Mouse (Mus musculus) right cerebral cortex, postnatal 4 days (tissue): ENCODE measurements around the gene Tom1.

ENCODE experiments used
- DNase-seq: peaks from one replicate; pipeline ENCODE4 v3.0.0-alpha.2; 2022

The Tom1 gene

GRCm38 (mm10) chr8:75033511-75034243 is at the start of gene Tom1:
TSS of gene Tom1 (plus strand) at chr8:75033705.
- peak; percentile 98 for DNase-seq

GRCm38 (mm10) chr8:74987436-74987835 is 46.1 kb upstream of the Tom1 start:
- no peak for DNase-seq

- no peak for DNase-seq
Measured at GRCm38 (mm10) chr8:74990021-74990420, 43.5 kb upstream of the Tom1 start.

- no peak for DNase-seq
Measured at GRCm38 (mm10) chr8:74993081-74993474, 40.4 kb upstream of the Tom1 start, which contains the start of gene Hmgxb4. TSS of gene Hmgxb4 (plus strand) at chr8:74993356.

GRCm38 (mm10) chr8:74993475-74994451 is 39.7 kb upstream of the Tom1 start:
- DNase-seq: peak; percentile 83

- no peak for DNase-seq
Measured at GRCm38 (mm10) chr8:74994540-74994939, 39.0 kb upstream of the Tom1 start.

- no peak for DNase-seq
Measured at GRCm38 (mm10) chr8:75000431-75000830, 33.1 kb upstream of the Tom1 start.

GRCm38 (mm10) chr8:75008826-75009225 is 24.7 kb upstream of the Tom1 start:
- no peak for DNase-seq

GRCm38 (mm10) chr8:75013557-75013956 is 19.9 kb upstream of the Tom1 start:
- DNase-seq: no peak

- DNase-seq: no peak
Measured at GRCm38 (mm10) chr8:75013964-75014363, 19.5 kb upstream of the Tom1 start.

GRCm38 (mm10) chr8:75015981-75016380 is 17.5 kb upstream of the Tom1 start:
- DNase-seq: no peak

GRCm38 (mm10) chr8:75016422-75016821 is 17.1 kb upstream of the Tom1 start:
- no peak for DNase-seq

- no peak for DNase-seq
Measured at GRCm38 (mm10) chr8:75018274-75018972, 15.1 kb upstream of the Tom1 start.

- no peak for DNase-seq
Measured at GRCm38 (mm10) chr8:75023660-75024316, 9.7 kb upstream of the Tom1 start.

- no peak for DNase-seq
Measured at GRCm38 (mm10) chr8:75025809-75026208, 7.7 kb upstream of the Tom1 start.

- DNase-seq: no peak
Measured at GRCm38 (mm10) chr8:75030453-75031024, 3.0 kb upstream of the Tom1 start.

- DNase-seq: no peak
Measured at GRCm38 (mm10) chr8:75032961-75033360, 544 bp upstream of the Tom1 start.

GRCm38 (mm10) chr8:75034285-75034684 is 780 bp downstream of the Tom1 start:
- DNase-seq: no peak

GRCm38 (mm10) chr8:75035640-75036039 is 2.1 kb downstream of the Tom1 start:
- no peak for DNase-seq

GRCm38 (mm10) chr8:75038497-75038896 is 5.0 kb downstream of the Tom1 start:
- no peak for DNase-seq

GRCm38 (mm10) chr8:75039754-75040153 is 6.2 kb downstream of the Tom1 start:
- no peak for DNase-seq

GRCm38 (mm10) chr8:75042171-75042570 is 8.7 kb downstream of the Tom1 start:
- no peak for DNase-seq
